Mouse (Mus musculus) CD4-positive naive resting alpha-beta T cell, adult 76 days (primary cell): Measurements from ENCODE around the gene Aldob. TPM values are rescaled to one million over a fixed set of nuclear protein-coding genes. Genes with fewer than 3 reads are reported as not detected.

Experiments
- total RNA-seq: library from RNA; stranded (reverse); gene quantifications from one replicate; pipeline ENCODE4 v1.2.4, GENCODE M21; 2023

Aldob gene
- not detected for total RNA-seq

DNA sequence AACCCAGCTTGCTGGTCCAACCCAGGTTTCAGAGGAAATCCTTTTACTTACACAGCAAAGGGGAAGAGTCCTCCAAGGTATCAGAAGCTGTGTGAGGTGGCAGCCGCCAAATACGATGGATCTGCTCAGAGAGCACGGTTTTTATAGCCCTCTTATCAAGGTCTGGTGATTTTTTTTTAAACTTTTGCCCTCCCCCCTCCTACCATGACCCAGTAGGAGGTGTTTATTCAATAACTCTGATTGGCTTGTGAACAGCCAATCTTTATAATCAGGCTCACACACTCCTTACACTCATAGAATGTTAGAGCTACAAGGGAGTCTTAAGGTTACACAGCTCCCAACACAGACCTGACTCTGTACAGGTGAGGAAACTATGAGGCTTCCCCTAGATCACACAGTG lies at the start of gene Aldob:
TSS of gene Aldob (minus strand) at position 164 of the 400 bp plus-strand sequence.

GRCm38 (mm10) chr4:49597183-49598100 lies 48.1 kb upstream of the Aldob start, which contains the start of gene Tmem246:
Tmem246 (minus strand) TSS chr4:49597876.

DNA sequence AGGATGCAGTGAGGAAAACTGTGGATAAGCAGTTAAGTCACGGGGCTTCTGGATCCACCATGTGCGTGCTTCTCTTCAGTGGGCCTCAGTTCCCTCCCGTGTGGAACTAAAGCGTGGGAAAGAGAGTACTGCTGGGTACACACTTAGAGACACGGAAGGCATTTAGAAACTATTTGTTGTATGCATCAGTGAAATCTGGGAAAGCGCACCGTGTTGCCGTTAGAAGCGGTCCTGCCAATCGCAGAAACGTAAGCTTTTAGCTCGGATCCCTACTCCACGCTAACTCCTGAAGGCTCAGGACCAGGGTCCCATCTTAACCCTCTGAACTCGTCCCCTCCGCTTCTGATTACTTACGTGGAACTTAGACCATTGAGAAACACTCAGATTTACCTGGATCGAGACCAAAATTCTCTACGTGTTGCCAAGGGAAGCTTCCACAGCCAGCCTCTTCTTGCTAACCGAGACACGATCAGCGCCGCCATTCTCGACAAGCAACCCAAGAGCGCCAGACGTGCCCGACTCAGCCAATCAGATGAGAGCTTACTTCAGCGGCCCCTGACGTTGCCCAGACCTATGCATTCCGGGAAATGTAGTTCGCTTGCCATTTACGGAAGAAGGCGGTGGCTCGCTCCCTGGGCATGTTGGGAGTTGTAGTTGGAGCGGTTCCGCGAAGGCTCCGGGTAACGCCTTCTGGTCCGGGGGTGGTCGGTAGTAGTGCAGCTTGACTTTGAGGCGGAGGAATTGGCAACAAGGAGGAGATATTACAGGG lies 28.6 kb downstream of the Aldob start, which contains the start of the genes Mrpl50 and Zfp189:
TSS of gene Mrpl50 (minus strand) at position 522 of the 769 bp plus-strand sequence.
TSS of gene Zfp189 (plus strand) at position 605 of the 769 bp plus-strand sequence.

GRCm38 (mm10) chr4:49506386-49506785 lies 43.0 kb downstream of the Aldob start, which contains the start of gene Baat:
Baat (minus strand) TSS chr4:49506557.

Other genes with a start within 250 kb of the Aldob start
- not detected for gene Acnat2, start 141.4 kb downstream of the Aldob start, total RNA-seq
- gene Acnat1, start 75.6 kb downstream of the Aldob start, total RNA-seq = 1.2 TPM
- gene Baat, start 43.0 kb downstream of the Aldob start, total RNA-seq = not detected
- gene Mrpl50, start 28.5 kb downstream of the Aldob start, total RNA-seq = 12.7 TPM
- gene Zfp189, start 28.4 kb downstream of the Aldob start, total RNA-seq = 2.5 TPM
- gene Tmem246, start 48.3 kb upstream of the Aldob start, total RNA-seq = not detected
- gene Rnf20, start 82.5 kb upstream of the Aldob start, total RNA-seq = 149 TPM
- not detected for gene Ppp3r2, start 132.5 kb upstream of the Aldob start, total RNA-seq